ENCODE assay signal across 8 mouse cellular contexts in the genomic region with DNA sequence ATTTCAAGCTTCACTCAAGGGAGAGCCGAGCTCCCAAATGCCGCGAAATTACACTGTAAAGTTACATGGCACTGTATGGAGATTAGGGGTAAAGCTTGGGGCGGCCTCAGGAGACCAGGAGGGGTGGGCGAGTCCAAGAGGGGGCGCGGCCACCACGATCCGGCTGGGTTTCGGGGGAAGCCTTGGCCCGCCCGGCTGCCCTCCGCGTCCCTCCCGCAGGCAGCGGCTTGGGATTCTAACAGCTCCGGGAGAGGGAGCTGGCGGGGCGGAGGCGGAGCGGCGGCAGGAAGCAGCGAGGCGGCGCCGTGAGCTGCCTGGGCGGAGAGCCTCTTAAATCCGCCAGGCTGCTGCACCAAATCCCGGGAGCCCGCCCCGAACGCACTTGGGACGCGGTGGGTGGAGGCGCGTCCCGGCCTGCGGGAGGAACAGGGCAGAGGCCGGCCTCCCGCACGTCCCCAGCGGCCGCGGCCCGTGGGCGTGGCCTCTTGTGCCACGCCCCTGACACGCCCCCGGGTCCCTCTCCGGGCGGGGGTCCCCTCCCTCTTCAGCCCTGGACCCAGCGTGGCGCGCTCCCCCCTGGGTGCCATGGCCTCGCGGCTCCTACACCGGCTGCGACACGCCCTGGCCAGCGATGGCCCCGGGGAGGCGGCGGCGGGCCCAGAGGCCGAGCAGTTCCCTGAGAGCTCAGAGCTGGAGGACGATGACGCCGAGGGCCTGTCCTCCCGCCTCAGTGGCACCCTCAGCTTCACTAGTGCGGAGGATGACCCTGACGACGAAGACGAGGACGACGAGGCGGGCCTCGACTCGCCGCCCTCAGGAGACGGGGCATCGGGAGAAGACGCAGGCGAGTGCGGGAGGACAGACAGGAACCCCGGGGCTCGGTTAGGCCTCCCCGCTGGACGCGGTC. TPM values are rescaled to one million over a fixed set of nuclear protein-coding genes. Genes with fewer than 3 reads are reported as not detected.
DNase-seq lines count a peak whose midpoint lies in the region; ATAC-seq lines count a peak whose summit lies in the region.

A gene (plus strand): TSS at position 343 of the 907 bp plus-strand sequence.

- intact Hi-C loops in left cerebral cortex, postnatal 10 days (cut with DNase I) = no loop called here

- ATAC-seq in megakaryocyte progenitor cell, adult 5-6 weeks (replicated peaks; ENCODE audit: poor library complexity) = peak; percentile 43

- DNase-seq in adrenal gland, adult 18-20 months (ENCODE audit: low spot score in 2 of 2) = peak; percentile 87 to 93
- peak; percentile 89 for DNase-seq in embryo, embryonic 10.5 days (ENCODE audit: low spot score)
- DNase-seq in gastrocnemius, postnatal 10 days = peak; percentile 85
- DNase-seq in induced T-regulatory cell, adult 2 months (ENCODE audit: low read depth) = peak; percentile 85
- DNase-seq in left cerebral cortex, postnatal 10 days (ENCODE audit: extremely low spot score in 1 of 2, low spot score in 2 of 2) = peak; percentile 72 to 93
- DNase-seq in right cerebral cortex, postnatal 14 days = peak; percentile 75
- peak; percentile 72 for DNase-seq in urinary bladder, postnatal 25 days (ENCODE audit: low spot score)

RNA-seq across cellular contexts. Expression of the gene that starts here (rescaled TPM):
- 10 to 100 TPM; 25.0 to 28.4 TPM for total RNA-seq in adrenal gland, adult 18-20 months (2021)
- total RNA-seq in gastrocnemius, postnatal 10 days (2021) = 10 to 100 TPM; 18.1 to 20.5 TPM
- 10 to 100 TPM; 48.1 to 49.2 TPM for total RNA-seq in left cerebral cortex, postnatal 10 days (2021)
- total RNA-seq in megakaryocyte progenitor cell, adult 5-6 weeks (2015) = 0.42 and 0.49 TPM in 2 replicates
- 0.37 and 0.88 TPM in 2 replicates for total RNA-seq in megakaryocyte progenitor cell, adult 5-6 weeks (2017)

Comparison
In these comparisons a context has a peak if more than half of its experiments do, and no peak if none do; other contexts are left out.
1. Peak in every context shown above with its lines: DNase-seq and ATAC-seq.
2. RNA of the gene that starts here (total RNA-seq): 48.1 to 49.2 TPM in left cerebral cortex, postnatal 10 days, 25.0 to 28.4 TPM in adrenal gland, adult 18-20 months and 18.1 to 20.5 TPM in gastrocnemius, postnatal 10 days; 0.37 to 0.88 TPM in megakaryocyte progenitor cell, adult 5-6 weeks; every median in the first group is over 10 times any median in the second.
3. Peak in ATAC-seq in megakaryocyte progenitor cell, adult 5-6 weeks; RNA of the gene not detected or under 1 TPM.